Mouse (Mus musculus) CH12.LX (cell line): ENCODE results near the gene Gm27021.

Experiments
- MAFK ChIP-seq: IDR thresholded peaks from 2 replicates; pipeline ENCODE4 v1.6.1; 2011; ENCODE audit warnings: low read length, improper control_type of control experiment; ENCODE audit not compliant: insufficient replicate concordance
- MXI1 ChIP-seq: IDR thresholded peaks from 2 replicates; pipeline ENCODE4 v1.6.1; 2011; ENCODE audit warnings: mild to moderate bottlenecking, low read depth, low read length, improper control_type of control experiment

DNA sequence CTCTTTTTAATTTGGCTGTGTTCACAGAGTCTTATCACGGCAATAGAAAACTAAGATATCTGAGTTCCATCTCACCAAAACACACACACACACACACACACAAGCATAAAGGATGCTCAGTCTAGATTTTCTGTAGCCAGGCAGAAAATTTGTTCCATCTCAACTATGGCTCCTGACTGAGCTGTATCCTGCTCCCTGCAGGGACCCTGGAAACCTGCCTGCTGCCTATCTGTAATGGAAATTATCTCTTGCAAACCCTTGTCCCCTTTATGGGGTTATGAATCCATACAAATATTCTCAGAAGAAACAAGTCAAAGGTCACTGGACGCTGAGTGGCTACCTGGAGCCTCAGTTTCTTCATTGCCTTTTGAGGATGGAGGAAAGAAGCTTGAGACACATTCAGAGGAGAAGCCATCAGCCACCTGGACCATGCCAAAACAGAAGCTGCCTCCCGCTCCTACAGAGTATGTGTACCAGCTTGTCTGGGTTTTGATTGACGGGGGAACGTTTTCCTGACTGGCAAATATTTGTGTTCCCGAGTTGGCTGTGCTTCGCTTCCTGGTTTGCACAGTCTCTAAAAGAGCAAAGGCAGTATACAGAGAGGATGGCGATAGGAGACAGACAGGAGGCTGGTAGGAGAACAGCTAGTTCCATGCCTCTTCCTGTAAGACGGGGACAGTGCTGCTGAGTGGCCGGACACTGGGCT is 76.1 kb downstream of the Gm27021 start:
- TF ChIP-seq MXI1 (no peak), MAFK (no peak)
